Mouse (Mus musculus) layer of hippocampus, postnatal 10 days (tissue): ENCODE results near the gene Crybb1. TPM values are rescaled to one million over a fixed set of nuclear protein-coding genes. Genes with fewer than 3 reads are reported as not detected.

Experiments used
- DNase-seq, 2 experiments: peaks; one replicate each; pipeline ENCODE4 v3.0.0; 2021; ENCODE audit warnings: low spot score in 2 of 2
- total RNA-seq, 2 experiments: library from RNA; stranded (reverse); gene quantifications; 2 replicates each; pipeline ENCODE4 v1.2.3; 2021

The Crybb1 gene
- total RNA-seq, 2 experiments from 2014 or later = 11.3 to 12.4 TPM

DNA sequence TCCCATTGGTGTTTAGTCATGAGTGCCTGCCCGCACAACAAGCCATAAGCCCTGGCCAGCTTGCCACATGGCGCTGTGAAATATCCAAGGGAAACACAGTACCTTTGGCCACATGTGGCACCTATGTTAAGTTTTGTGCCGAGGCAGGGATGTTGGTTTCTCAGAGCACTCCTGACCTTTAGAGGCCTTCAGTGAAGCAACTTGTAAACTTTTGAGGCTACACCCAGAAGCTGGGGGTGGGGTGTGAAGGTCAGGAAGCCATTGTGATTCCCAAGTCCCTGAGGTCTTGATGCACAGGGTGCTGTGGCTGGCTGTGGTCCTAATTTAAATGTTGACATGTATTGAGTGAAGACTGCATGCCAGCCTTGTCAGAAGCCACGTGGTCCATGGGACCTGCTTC lies 43.8 kb downstream of the Crybb1 start:
- no peak for DNase-seq

DNA sequence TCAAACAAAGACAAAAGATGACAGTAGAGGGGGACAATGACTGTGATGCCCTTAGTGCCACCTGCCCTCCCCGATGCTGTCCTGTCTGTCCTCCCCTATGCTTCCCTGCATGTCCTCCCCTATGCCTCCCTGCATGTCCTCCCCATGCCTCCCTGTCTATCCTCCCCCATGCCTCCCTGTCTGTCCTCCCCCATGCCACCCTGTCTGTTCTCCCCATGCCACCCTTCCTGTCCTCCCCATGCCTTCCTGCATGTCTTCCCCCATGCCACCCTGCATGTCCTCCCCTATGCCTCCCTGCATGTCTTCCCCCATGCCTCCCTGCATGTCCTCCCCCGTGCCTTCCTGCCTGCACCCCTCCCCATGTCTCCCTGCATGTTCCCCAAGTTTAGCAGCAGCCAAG lies 44.5 kb downstream of the Crybb1 start:
- DNase-seq = no peak

DNA sequence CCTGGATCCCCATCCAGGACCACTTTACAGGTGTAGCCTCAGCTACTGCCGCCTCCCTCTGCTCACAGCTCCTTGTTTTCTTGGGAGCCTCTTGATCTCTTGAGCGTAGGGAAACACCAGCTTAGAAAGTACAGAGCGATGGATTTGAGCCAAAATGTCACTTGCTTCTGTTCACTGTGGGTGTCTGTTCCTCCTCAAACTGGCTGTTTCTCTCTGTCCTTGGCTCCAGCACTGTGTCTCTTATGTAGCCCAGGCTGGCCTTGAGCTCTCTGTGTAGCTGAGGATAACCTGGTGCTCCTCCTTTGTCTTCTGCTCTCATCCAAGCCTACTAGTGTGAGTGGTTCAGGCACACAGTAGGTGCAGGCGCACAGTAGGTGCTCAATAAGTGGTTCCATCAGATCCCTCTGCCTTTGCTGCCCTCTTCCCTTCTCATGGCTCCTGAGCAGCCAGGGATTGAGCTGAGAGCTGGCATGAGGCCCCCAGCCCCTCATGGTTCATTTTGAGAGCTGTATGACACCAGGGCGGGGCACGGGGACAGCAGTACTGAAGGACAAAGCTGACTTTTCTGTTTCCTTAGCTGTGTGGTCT lies 45.2 kb downstream of the Crybb1 start:
- DNase-seq = no peak

DNA sequence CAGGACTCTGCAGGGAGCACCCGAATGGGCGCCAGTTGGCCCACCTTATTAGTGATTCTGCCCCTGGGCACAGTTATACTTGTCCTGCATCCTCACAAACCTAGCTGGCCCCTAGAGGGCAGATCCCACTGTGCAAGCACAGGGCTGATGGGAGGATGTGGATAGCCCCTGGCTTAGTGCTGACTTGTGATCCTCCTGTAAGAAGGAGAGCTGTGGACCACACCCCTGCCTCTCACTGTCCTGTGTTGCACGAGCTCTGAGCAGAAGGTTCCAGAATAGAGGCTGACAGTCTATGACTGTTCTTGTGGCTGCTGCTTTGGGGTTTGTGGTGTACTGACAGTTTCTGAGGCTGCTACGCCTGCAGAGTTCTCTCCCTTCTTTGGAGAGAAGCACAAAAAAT lies 46.1 kb downstream of the Crybb1 start:
- DNase-seq = no peak

DNA sequence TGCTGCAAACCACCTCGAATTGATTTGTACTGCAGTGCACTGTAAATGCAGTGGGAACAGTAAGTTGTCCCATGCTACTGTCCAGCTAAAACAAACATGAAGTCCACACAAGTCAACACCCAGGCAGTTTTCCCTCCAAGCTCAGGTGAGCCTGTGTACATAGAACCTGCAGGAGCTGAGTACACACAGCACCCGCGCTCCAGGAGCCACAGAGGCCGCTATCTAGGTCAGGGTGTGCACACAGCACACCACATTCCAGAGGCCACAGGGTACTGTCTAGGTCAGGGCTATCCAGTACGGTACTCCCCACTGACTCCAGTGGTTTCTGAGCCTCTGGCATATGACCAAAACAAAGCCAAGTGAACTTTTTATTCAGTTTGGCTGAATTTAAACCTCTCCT lies 46.7 kb downstream of the Crybb1 start:
- no peak for DNase-seq

DNA sequence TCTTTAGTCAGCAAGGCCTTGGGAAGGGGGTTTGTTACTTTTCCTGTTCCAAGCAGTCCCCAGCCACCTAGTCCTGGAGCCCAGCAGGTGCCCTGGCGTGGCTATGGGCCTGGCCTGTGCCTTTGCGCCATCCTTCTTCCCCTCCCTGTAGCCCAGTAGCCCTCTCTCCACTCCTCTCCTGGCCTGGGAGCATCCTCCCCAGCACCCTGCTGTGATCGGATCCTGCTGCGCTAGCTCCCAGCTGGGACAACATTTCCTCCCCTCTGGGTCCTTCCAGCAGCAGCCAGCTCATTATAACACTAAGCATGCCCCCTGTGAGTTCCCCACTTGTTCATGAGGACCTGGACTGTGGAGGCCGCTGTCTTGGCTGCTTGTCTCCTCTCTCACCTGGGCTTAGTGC lies 50.2 kb downstream of the Crybb1 start:
- no peak for DNase-seq

DNA sequence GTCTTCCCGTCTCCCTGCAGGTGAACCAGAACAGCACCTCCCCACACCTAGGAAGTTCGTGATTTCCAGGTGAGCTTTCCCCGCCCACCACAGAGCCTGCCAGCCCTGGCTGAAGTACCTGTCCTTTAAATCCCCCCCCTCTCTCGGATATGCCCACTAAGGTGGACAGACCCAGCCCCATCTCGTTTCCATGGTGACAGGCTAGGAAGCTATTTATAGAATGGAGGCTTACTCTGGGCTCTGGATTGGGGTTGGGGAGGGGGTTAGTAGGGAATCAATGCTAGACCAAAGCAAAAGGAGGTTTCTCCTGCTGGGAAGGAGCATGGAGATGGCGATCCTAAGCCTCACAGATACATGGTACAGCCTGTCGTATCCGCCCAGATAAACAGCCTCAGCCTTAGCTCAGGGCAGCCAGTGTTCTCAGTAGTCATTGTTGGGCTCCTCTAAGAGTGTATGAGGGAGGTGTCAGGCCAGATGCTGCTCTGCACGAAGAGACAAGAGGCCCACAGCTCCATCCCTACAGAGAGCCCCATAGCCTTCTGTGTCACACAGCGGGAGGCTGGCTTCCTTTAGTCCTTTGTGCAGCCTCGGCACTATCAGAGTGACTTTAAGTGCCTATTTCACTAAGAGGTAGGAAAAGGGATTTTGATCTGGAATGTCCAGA lies 57.7 kb downstream of the Crybb1 start:
- DNase-seq = no peak

DNA sequence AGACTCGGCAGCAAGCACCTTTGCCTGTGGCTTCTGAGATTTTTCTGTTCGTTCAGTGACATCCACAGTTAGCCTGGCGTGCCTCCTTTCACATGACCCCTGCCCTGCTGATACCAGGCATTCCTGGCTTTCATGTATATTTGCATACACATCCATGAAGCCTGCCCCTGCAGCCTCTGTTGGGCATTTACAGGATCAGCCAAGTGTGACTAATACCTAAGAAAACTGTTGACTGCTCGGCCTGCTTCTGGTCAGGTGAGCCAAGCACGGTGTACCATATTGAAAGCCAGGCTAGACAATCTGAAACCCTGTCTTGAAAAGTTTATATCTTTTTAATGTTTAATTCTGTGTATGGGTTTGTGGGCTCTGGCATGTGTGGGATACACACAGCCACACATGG lies 60.9 kb downstream of the Crybb1 start:
- DNase-seq = no peak

GRCm38 (mm10) chr5:112317328-112317727 lies 61.7 kb downstream of the Crybb1 start:
- no peak for DNase-seq

Other genes with a start within 250 kb of the Crybb1 start
- 1 to 10 TPM in 1 of 2 experiments, under 1 TPM in 1; 0.94 to 2.4 TPM for gene Cryba4, start 3.3 kb upstream of the Crybb1 start, total RNA-seq
- 10 to 100 TPM; 34.0 to 38.9 TPM for gene Tpst2, start 20.9 kb downstream of the Crybb1 start, total RNA-seq
- 10 to 100 TPM; 30.9 to 33.4 TPM for gene Tfip11, start 70.5 kb downstream of the Crybb1 start, total RNA-seq
- 10 to 100 TPM; 26.8 to 27.4 TPM for gene Srrd, start 87.2 kb downstream of the Crybb1 start, total RNA-seq
- 10 to 100 TPM; 25.2 to 30.6 TPM for gene Hps4, start 87.3 kb downstream of the Crybb1 start, total RNA-seq
- not detected for gene Gm6583, start 100.2 kb downstream of the Crybb1 start, total RNA-seq
- gene Asphd2, start 139.1 kb downstream of the Crybb1 start, total RNA-seq = 100 to 1,000 TPM; 150 to 151 TPM
- gene Gm6588, start 193.6 kb downstream of the Crybb1 start, total RNA-seq = not detected